Mouse (Mus musculus): ENCODE measurements at regions not wholly inside any gene's neighbourhood (a gene's known extent, or its start where the extent isn't known, plus 50 kb on each side); places are given as distances from the start of the nearest gene placed in this dataset.

DNA sequence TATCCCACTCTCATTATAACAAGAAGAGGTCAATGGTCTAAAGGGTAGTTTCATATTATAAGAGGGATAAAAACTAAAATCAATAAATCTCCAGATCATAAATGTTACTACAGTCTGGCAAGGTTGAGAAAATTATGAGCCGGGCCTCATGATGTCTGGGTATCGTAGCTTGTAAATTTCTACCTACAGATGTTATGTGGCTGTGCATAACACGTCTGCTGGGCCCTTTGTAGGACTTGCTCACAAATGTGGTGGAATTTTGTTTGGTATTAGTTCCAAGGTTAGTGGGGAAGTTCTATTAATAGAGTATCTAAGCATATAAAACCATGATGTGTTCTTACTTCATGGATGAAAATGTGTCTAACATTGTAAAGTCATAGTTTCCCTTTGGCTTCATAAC is 146.7 kb upstream of the Cep162 start:
- Histone ChIP-seq H3K4me1 (ENCODE audit: insufficient read depth, low read length) (no peaks in the 10 kb centered on the region), H3K4me3 (ENCODE audit: low read length) (no peak overlapping the region), H3K36me3 (ENCODE audit: insufficient read depth, low read length) (no peaks in the 10 kb centered on the region), H3K4me2 (ENCODE audit: low read depth, low read length) (no peak overlapping the region), H3K27me3 (ENCODE audit: insufficient read depth, low read length) (no peaks in the 10 kb centered on the region), H3K9me3 (ENCODE audit: low read length) (no peaks in the 10 kb centered on the region), H3K9ac (replicated peaks; ENCODE audit: low read length) (no peak overlapping the region), H3K27ac (no peak overlapping the region)
- DNase-seq (ENCODE audit: low spot score), result no peak
- TF ChIP-seq CTCF (IDR thresholded peaks at IDR 0.05; ENCODE audit: low read depth), result no peak
- no peak for ATAC-seq
- WGBS, result 90% methylated on average over 3 of the region's 3 CpGs

DNA sequence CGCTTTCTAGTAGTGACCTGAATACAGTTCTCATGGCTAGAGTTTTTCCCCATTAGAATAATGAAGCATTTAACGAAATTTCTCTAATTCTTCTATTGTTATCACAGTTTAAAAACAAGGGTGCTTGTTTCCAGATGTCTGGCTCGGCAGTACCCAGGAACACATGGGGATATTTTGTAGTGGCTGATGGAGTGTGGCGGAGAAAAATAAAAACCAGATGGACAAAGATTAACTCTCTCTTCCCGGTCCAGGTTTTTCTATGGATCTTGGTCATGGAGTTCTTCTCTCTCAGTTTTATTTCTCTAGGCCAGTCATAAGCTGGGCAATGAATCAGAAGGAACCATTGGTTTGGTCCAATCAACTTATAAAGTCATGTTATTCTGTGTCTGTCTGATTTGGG is 132.2 kb upstream of the Cep162 start:
- H3K27me3 ChIP-seq (ENCODE audit: insufficient read depth, low read length), result no peaks in the 10 kb centered on the region
- no peaks in the 10 kb centered on the region for H3K36me3 ChIP-seq (ENCODE audit: insufficient read depth, low read length)
- no peaks in the 10 kb centered on the region for H3K9me3 ChIP-seq (ENCODE audit: low read length)
- no peaks in the 10 kb centered on the region for H3K4me1 ChIP-seq (ENCODE audit: insufficient read depth, low read length)
- H3K4me3 ChIP-seq (ENCODE audit: low read length), result no peak overlapping the region
- H3K27ac ChIP-seq, result no peak overlapping the region
- TF ChIP-seq CTCF (IDR thresholded peaks at IDR 0.05; ENCODE audit: low read depth), result no peak
- no peak for DNase-seq (ENCODE audit: low spot score)
- 77% methylated on average over 5 of the region's 5 CpGs for WGBS
- no peak for ATAC-seq
- H3K4me2 ChIP-seq (ENCODE audit: low read depth, low read length), result no peak overlapping the region
- no peak overlapping the region for H3K9ac ChIP-seq (replicated peaks; ENCODE audit: low read length)

DNA sequence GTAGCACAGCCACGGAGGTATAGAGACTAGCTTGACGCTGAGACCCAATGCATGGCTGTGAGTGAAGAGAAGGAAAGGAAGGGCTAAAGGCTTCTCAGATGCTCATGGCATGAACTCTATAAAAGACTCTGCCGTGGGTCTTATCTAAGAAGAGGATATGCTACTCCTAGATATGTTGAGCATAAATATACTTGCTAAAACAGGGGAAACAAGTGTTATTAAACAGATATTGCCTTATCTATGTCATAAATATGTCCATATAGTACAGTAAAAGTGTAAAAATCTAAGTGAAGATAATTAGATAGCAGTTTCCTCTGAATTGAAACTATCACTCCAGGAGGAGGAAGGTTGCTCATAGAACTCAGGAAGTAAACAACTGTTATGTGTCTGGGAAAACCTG is 128.2 kb upstream of the Cep162 start:
- TF ChIP-seq CTCF (IDR thresholded peaks at IDR 0.05; ENCODE audit: low read depth), result no peak

DNA sequence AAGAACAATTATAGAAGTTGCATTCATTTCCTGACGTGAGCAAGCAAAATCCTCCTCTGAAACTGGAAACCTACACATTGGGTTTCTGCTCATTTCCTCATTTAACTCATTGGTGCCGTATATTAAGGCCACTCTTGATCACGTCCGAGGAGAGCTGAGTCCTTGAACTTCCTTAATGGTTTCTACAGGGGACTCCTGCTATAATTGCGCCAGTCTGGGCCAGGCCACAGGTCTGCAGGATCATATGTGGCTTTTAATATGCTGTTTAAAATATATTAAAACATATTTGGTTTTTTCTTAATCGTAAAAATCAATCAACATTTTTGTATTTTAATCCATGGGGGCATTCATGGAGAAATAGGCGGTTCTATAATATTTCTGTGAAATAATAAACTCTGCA is 122.6 kb upstream of the Cep162 start:
- Histone ChIP-seq H3K4me2 (ENCODE audit: low read depth, low read length) (no peak overlapping the region), H3K4me1 (ENCODE audit: insufficient read depth, low read length) (no peaks in the 10 kb centered on the region), H3K9ac (replicated peaks; ENCODE audit: low read length) (no peak overlapping the region), H3K36me3 (ENCODE audit: insufficient read depth, low read length) (no peaks in the 10 kb centered on the region), H3K9me3 (ENCODE audit: low read length) (no peaks in the 10 kb centered on the region), H3K27me3 (ENCODE audit: insufficient read depth, low read length) (no peaks in the 10 kb centered on the region), H3K27ac (no peak overlapping the region), H3K4me3 (ENCODE audit: low read length) (no peak overlapping the region)
- WGBS, result 88% methylated on average over 7 of the region's 7 CpGs
- TF ChIP-seq CTCF (IDR thresholded peaks at IDR 0.05; ENCODE audit: low read depth), result no peak
- no peak for ATAC-seq
- DNase-seq (ENCODE audit: low spot score), result no peak

More for the DNA sequence above, 128.2 kb upstream of the Cep162 start:
- Histone ChIP-seq H3K4me2 (ENCODE audit: low read depth, low read length) (no peak overlapping the region), H3K36me3 (ENCODE audit: insufficient read depth, low read length) (no peaks in the 10 kb centered on the region), H3K4me1 (ENCODE audit: insufficient read depth, low read length) (no peaks in the 10 kb centered on the region), H3K27me3 (ENCODE audit: insufficient read depth, low read length) (no peaks in the 10 kb centered on the region), H3K9me3 (ENCODE audit: low read length) (no peaks in the 10 kb centered on the region), H3K9ac (replicated peaks; ENCODE audit: low read length) (no peak overlapping the region), H3K27ac (no peak overlapping the region), H3K4me3 (ENCODE audit: low read length) (no peak overlapping the region)
- no peak for DNase-seq (ENCODE audit: low spot score)
- ATAC-seq, result no peak
- WGBS, result 94% methylated on average over 3 of the region's 3 CpGs

DNA sequence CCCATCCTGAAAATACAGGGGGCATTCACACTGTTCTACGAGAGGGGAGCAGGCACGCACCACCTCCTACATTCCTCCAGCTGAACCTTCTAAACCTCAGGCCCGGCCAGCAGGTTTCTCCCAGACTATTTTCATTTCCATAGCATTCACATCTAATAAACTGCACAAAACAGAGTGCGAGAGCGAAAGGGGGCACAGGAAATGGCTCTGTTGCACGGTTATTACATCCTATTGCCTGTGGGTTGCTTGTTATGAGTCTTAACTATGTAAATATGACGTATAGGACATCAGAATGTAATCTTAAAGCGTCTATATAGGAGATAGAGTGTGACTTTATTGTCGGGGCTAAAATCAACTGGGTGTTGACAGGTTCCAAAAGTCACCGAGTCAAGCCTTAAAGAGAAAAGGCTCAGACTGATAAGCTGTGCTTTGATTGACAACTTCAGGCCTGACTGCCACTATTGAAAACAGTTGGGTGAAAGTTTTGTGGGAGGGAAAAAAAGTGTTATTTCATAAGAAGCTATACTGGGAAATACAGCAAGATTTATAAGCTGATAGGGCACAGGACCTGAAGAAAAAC is 121.5 kb upstream of the Cep162 start:
- WGBS, result 74% methylated on average over 10 of the region's 10 CpGs
- Histone ChIP-seq H3K4me1 (ENCODE audit: insufficient read depth, low read length) (no peaks in the 10 kb centered on the region), H3K27ac (no peak overlapping the region), H3K4me2 (ENCODE audit: low read depth, low read length) (no peak overlapping the region), H3K27me3 (ENCODE audit: insufficient read depth, low read length) (no peaks in the 10 kb centered on the region), H3K9ac (replicated peaks; ENCODE audit: low read length) (no peak overlapping the region), H3K4me3 (ENCODE audit: low read length) (no peak overlapping the region), H3K9me3 (ENCODE audit: low read length) (no peaks in the 10 kb centered on the region), H3K36me3 (ENCODE audit: insufficient read depth, low read length) (no peaks in the 10 kb centered on the region)
- no peak for TF ChIP-seq CTCF (IDR thresholded peaks at IDR 0.05; ENCODE audit: low read depth)
- no peak for ATAC-seq
- no peak for DNase-seq (ENCODE audit: low spot score)

DNA sequence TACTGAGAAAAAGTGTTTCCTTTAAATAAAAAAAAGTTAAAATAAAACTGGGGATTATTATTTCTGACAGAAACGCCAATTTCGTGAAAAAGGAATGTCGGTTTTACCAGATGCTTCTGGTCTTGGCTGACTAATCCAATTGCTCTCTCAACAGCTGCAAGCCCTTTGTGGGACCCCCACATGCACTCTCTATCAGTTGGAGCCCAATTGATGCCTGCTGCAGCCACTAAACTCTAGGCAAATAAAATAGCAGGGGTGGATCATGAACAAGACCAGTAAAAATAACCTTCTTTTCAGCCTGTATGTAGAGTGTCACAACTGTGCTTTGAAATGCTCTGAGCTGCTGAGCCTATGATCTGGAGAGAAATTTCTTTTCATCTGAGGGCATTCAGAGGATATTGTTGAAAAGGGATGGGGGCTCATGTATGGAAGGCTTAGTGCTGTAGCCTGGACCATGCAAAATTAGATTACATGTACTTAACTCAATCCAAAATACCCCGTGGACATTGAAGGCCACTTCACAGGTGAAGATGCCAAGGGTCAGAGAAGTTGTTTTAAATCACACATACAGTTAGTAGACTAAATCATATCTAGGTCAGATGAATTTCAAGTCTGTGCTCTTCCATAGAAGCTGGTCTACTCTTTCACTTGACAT is 117.0 kb upstream of the Cep162 start:
- Histone ChIP-seq H3K27ac (no peak overlapping the region), H3K9me3 (ENCODE audit: low read length) (no peaks in the 10 kb centered on the region), H3K4me2 (ENCODE audit: low read depth, low read length) (no peak overlapping the region), H3K4me3 (ENCODE audit: low read length) (no peak overlapping the region), H3K27me3 (ENCODE audit: insufficient read depth, low read length) (no peaks in the 10 kb centered on the region), H3K4me1 (ENCODE audit: insufficient read depth, low read length) (no peaks in the 10 kb centered on the region), H3K36me3 (ENCODE audit: insufficient read depth, low read length) (no peaks in the 10 kb centered on the region), H3K9ac (replicated peaks; ENCODE audit: low read length) (no peak overlapping the region)
- TF ChIP-seq CTCF (IDR thresholded peaks at IDR 0.05; ENCODE audit: low read depth), result no peak
- ATAC-seq (no peak), DNase-seq (ENCODE audit: low spot score) (no peak)
- 56% methylated on average over 4 of the region's 4 CpGs for WGBS

DNA sequence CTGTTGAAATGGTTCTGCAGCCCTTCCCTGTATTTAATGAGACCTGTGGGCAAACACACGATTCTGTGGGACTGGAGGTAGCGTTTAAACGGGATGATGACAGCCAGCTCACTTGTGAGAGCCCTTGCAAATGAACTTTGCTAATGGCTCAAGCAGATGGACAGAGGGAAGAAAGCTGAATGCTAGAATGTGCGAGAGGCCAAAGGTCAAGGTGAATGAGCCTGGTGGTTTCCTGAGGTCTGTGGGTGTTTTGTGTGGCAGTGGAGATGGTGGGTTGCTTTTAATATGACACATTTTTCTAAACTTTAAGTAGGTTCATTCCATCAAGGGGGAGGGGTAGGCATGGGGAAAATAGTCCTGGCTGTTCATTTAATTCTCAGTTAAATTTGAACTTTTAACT is 113.7 kb upstream of the Cep162 start:
- Histone ChIP-seq H3K9ac (replicated peaks; ENCODE audit: low read length) (no peak overlapping the region), H3K27ac (no peak overlapping the region), H3K36me3 (ENCODE audit: insufficient read depth, low read length) (no peaks in the 10 kb centered on the region), H3K4me3 (ENCODE audit: low read length) (no peak overlapping the region), H3K27me3 (ENCODE audit: insufficient read depth, low read length) (no peaks in the 10 kb centered on the region), H3K4me1 (ENCODE audit: insufficient read depth, low read length) (no peaks in the 10 kb centered on the region), H3K4me2 (ENCODE audit: low read depth, low read length) (no peak overlapping the region), H3K9me3 (ENCODE audit: low read length) (no peaks in the 10 kb centered on the region)
- TF ChIP-seq CTCF (IDR thresholded peaks at IDR 0.05; ENCODE audit: low read depth), result no peak
- ATAC-seq (no peak), DNase-seq (ENCODE audit: low spot score) (no peak)
- WGBS, result 66% methylated on average over 4 of the region's 4 CpGs
